Mouse (Mus musculus): ENCODE measurements around the gene Ppef2. TPM values are rescaled to one million over a fixed set of nuclear protein-coding genes. Genes with fewer than 3 reads are reported as not detected.

The Ppef2 gene
- polyA plus RNA-seq, 1 experiment: 0.37 TPM

- Histone ChIP-seq H3K36me3 (replicated peaks; ENCODE audit: low read length) (peaks cover 50% of the 10 kb centered on the region), H3K27me3 (replicated peaks) (peaks cover 47% of the 10 kb centered on the region), H3K9me3 (peaks cover 41% of the 10 kb centered on the region), H3K4me1 (peaks cover 67% of the 10 kb centered on the region), H3K4me3 (replicated peaks) (peak overlapping the region; percentile 84)
- TF ChIP-seq FLI1 (IDR thresholded peaks at IDR 0.05; ENCODE audit: low read length) (no peak), GATA1 (IDR thresholded peaks at IDR 0.05; ENCODE audit: borderline replicate concordance, low read length) (no peak)
Measured at GRCm38 (mm10) chr5:92244900-92245299, 11.2 kb downstream of the Ppef2 start.

- TF ChIP-seq GATA1 (IDR thresholded peaks at IDR 0.05; ENCODE audit: borderline replicate concordance, low read length) (no peak), FLI1 (IDR thresholded peaks at IDR 0.05; ENCODE audit: low read length) (no peak)
- Histone ChIP-seq H3K27me3 (replicated peaks) (peaks cover 45% of the 10 kb centered on the region), H3K36me3 (replicated peaks; ENCODE audit: low read length) (peaks cover 29% of the 10 kb centered on the region), H3K9me3 (peaks cover 22% of the 10 kb centered on the region), H3K4me1 (peaks cover 48% of the 10 kb centered on the region), H3K4me3 (replicated peaks) (no peak overlapping the region)
Measured at GRCm38 (mm10) chr5:92240769-92241168, 15.3 kb downstream of the Ppef2 start.

- H3K36me3 ChIP-seq (replicated peaks; ENCODE audit: low read length): peaks cover 27% of the 10 kb centered on the region
- peaks cover 48% of the 10 kb centered on the region for H3K4me1 ChIP-seq
- peaks cover 49% of the 10 kb centered on the region for H3K27me3 ChIP-seq (replicated peaks)
- H3K9me3 ChIP-seq: peaks cover 22% of the 10 kb centered on the region
- TF ChIP-seq FLI1 (IDR thresholded peaks at IDR 0.05; ENCODE audit: low read length) (no peak), GATA1 (IDR thresholded peaks at IDR 0.05; ENCODE audit: borderline replicate concordance, low read length) (no peak)
- peak overlapping the region; percentile 75 for H3K4me3 ChIP-seq (replicated peaks)
Measured at GRCm38 (mm10) chr5:92239333-92240232, 16.5 kb downstream of the Ppef2 start.

- Histone ChIP-seq H3K36me3 (replicated peaks; ENCODE audit: low read length) (no peaks in the 10 kb centered on the region), H3K4me3 (replicated peaks) (no peak overlapping the region), H3K27me3 (replicated peaks) (peaks cover 46% of the 10 kb centered on the region), H3K4me1 (peaks cover 31% of the 10 kb centered on the region), H3K9me3 (no peaks in the 10 kb centered on the region)
- no peak for TF ChIP-seq FLI1 (IDR thresholded peaks at IDR 0.05; ENCODE audit: low read length)
- no peak for TF ChIP-seq GATA1 (IDR thresholded peaks at IDR 0.05; ENCODE audit: borderline replicate concordance, low read length)
Measured at GRCm38 (mm10) chr5:92234939-92235557, 21.0 kb downstream of the Ppef2 start.

- peaks cover 23% of the 10 kb centered on the region for H3K4me1 ChIP-seq
- H3K4me3 ChIP-seq (replicated peaks): no peak overlapping the region
- H3K27me3 ChIP-seq (replicated peaks): peaks cover 36% of the 10 kb centered on the region
- TF ChIP-seq GATA1 (IDR thresholded peaks at IDR 0.05; ENCODE audit: borderline replicate concordance, low read length) (no peak), FLI1 (IDR thresholded peaks at IDR 0.05; ENCODE audit: low read length) (no peak)
- H3K9me3 ChIP-seq: no peaks in the 10 kb centered on the region
- H3K36me3 ChIP-seq (replicated peaks; ENCODE audit: low read length): no peaks in the 10 kb centered on the region
Measured at GRCm38 (mm10) chr5:92233366-92233765, 22.7 kb downstream of the Ppef2 start.

GRCm38 (mm10) chr5:92231836-92232235 lies 24.2 kb downstream of the Ppef2 start:
- Histone ChIP-seq H3K27me3 (replicated peaks) (peaks cover 35% of the 10 kb centered on the region), H3K9me3 (no peaks in the 10 kb centered on the region), H3K4me1 (peaks cover 31% of the 10 kb centered on the region), H3K4me3 (replicated peaks) (no peak overlapping the region), H3K36me3 (replicated peaks; ENCODE audit: low read length) (no peaks in the 10 kb centered on the region)
- TF ChIP-seq FLI1 (IDR thresholded peaks at IDR 0.05; ENCODE audit: low read length): no peak

DNA sequence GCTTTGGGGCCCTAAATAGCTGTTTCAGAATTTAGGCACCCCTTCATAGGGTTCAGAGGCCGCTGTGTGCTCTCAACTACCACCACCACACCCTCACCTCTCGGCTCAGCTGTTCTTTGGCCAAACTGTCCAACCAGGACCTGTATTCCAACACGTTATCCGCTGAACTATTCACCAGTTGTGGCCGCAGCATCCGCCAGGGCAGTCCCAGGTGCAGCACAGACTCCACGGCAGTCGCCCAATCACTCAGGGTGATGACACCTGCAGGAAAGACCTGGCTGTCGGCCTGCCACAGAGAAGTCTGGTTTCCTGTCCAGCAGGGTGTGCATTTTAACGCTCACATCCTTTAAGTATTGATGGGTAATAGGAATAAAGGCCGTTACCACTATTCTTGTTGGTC lies 25.8 kb downstream of the Ppef2 start:
- peaks cover 27% of the 10 kb centered on the region for H3K4me1 ChIP-seq
- H3K4me3 ChIP-seq (replicated peaks): no peak overlapping the region
- TF ChIP-seq FLI1 (IDR thresholded peaks at IDR 0.05; ENCODE audit: low read length) (no peak), GATA1 (IDR thresholded peaks at IDR 0.05; ENCODE audit: borderline replicate concordance, low read length) (no peak)
- no peaks in the 10 kb centered on the region for H3K9me3 ChIP-seq
- H3K27me3 ChIP-seq (replicated peaks): peaks cover 28% of the 10 kb centered on the region
- no peaks in the 10 kb centered on the region for H3K36me3 ChIP-seq (replicated peaks; ENCODE audit: low read length)

DNA sequence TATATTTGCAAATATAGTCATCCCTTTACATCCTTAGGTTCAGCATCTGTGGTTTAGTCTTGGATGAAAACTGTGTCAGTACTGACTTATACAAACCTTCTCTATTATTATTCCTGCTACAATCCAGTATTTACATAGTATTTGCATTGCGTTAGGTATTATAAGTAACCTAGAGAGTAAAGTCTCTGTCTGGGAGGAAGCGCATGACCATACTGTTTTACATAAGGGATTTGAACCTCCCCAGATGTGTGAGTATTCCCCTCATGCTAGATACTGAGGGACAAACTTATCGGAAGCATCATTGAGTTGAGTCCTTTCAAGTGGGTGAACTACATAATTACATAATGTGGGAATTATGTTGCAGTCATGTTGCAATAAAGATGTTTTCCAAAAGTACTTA lies 26.6 kb downstream of the Ppef2 start:
- Histone ChIP-seq H3K9me3 (no peaks in the 10 kb centered on the region), H3K4me3 (replicated peaks) (no peak overlapping the region), H3K4me1 (peaks cover 21% of the 10 kb centered on the region), H3K27me3 (replicated peaks) (peaks cover 29% of the 10 kb centered on the region), H3K36me3 (replicated peaks; ENCODE audit: low read length) (no peaks in the 10 kb centered on the region)
- TF ChIP-seq FLI1 (IDR thresholded peaks at IDR 0.05; ENCODE audit: low read length) (no peak), GATA1 (IDR thresholded peaks at IDR 0.05; ENCODE audit: borderline replicate concordance, low read length) (no peak)

DNA sequence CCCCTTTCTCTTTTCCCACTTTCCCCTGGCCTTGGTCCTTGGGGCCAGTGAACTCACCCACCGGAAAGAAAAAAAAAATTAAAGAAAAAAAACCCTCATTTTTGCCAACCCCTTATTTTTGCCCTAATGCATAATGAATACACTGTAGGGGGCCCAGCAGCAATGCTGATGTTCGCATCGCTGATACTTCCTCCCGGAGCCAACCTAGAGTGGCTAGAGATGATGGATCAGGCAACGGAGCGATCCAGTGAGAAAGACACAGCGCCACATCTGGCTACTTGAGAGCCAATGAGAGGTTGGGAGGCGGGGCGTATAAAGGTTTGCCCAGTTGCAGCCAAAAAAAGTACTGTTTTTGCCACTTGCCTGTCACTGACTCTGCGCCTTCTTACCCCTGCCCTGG lies 27.3 kb downstream of the Ppef2 start:
- Histone ChIP-seq H3K36me3 (replicated peaks; ENCODE audit: low read length) (no peaks in the 10 kb centered on the region), H3K4me3 (replicated peaks) (no peak overlapping the region), H3K27me3 (replicated peaks) (peaks cover 25% of the 10 kb centered on the region), H3K4me1 (peaks cover 18% of the 10 kb centered on the region), H3K9me3 (no peaks in the 10 kb centered on the region)
- TF ChIP-seq FLI1 (IDR thresholded peaks at IDR 0.05; ENCODE audit: low read length) (no peak), GATA1 (IDR thresholded peaks at IDR 0.05; ENCODE audit: borderline replicate concordance, low read length) (no peak)

- no peak overlapping the region for H3K4me3 ChIP-seq (replicated peaks)
- no peaks in the 10 kb centered on the region for H3K9me3 ChIP-seq
- peaks cover 20% of the 10 kb centered on the region for H3K4me1 ChIP-seq
- no peak for TF ChIP-seq FLI1 (IDR thresholded peaks at IDR 0.05; ENCODE audit: low read length)
- TF ChIP-seq GATA1 (IDR thresholded peaks at IDR 0.05; ENCODE audit: borderline replicate concordance, low read length): no peak
- H3K27me3 ChIP-seq (replicated peaks): peaks cover 21% of the 10 kb centered on the region
- H3K36me3 ChIP-seq (replicated peaks; ENCODE audit: low read length): no peaks in the 10 kb centered on the region
Measured at GRCm38 (mm10) chr5:92227782-92228181, 28.3 kb downstream of the Ppef2 start.
